Mouse (Mus musculus) spleen, postnatal 36 days (tissue): ENCODE data around the gene Lrch1.
A peak's percentile ranks its signal among the peaks of the same experiment; 100 is the strongest.

Experiments used
- DNase-seq, 2 experiments: peaks; one replicate each; pipeline ENCODE4 v3.0.0; 2022; ENCODE audit warnings: low spot score in 2 of 2, mixed read lengths in 1 of 2

Lrch1 gene

GRCm38 (mm10) chr14:74947376-74948013, at the start of gene Lrch1:
Lrch1 (minus strand) TSS chr14:74947876.
- DNase-seq = peak; percentile 83 to 84

- DNase-seq = no peak
Measured at GRCm38 (mm10) chr14:74997041-74997440, 49.4 kb upstream of the Lrch1 start.

GRCm38 (mm10) chr14:74996556-74996955, 48.9 kb upstream of the Lrch1 start:
- DNase-seq = no peak

- peak; percentile 30 to 67 for DNase-seq
Measured at GRCm38 (mm10) chr14:74990504-74990903, 42.8 kb upstream of the Lrch1 start.

- no peak for DNase-seq
Measured at GRCm38 (mm10) chr14:74989909-74990308, 42.2 kb upstream of the Lrch1 start.

- DNase-seq = no peak
Measured at GRCm38 (mm10) chr14:74989322-74989721, 41.6 kb upstream of the Lrch1 start.

- DNase-seq = no peak
Measured at GRCm38 (mm10) chr14:74986527-74986926, 38.9 kb upstream of the Lrch1 start.

- DNase-seq = no peak
Measured at GRCm38 (mm10) chr14:74985658-74986057, 38.0 kb upstream of the Lrch1 start.

- peak; percentile 19 to 38 for DNase-seq
Measured at GRCm38 (mm10) chr14:74984817-74985391, 37.2 kb upstream of the Lrch1 start.

- DNase-seq = no peak
Measured at GRCm38 (mm10) chr14:74983079-74983478, 35.4 kb upstream of the Lrch1 start.

GRCm38 (mm10) chr14:74981016-74981415, 33.3 kb upstream of the Lrch1 start:
- no peak for DNase-seq

- no peak for DNase-seq
Measured at GRCm38 (mm10) chr14:74976972-74977371, 29.3 kb upstream of the Lrch1 start.

GRCm38 (mm10) chr14:74974136-74974651, 26.5 kb upstream of the Lrch1 start:
- no peak for DNase-seq

GRCm38 (mm10) chr14:74972687-74973086, 25.0 kb upstream of the Lrch1 start:
- DNase-seq = no peak

- DNase-seq = no peak
Measured at GRCm38 (mm10) chr14:74972216-74972615, 24.5 kb upstream of the Lrch1 start.

- no peak for DNase-seq
Measured at GRCm38 (mm10) chr14:74963402-74963764, 15.7 kb upstream of the Lrch1 start.

GRCm38 (mm10) chr14:74962713-74963401, 15.2 kb upstream of the Lrch1 start:
- no peak for DNase-seq

- no peak for DNase-seq
Measured at GRCm38 (mm10) chr14:74960568-74960967, 12.9 kb upstream of the Lrch1 start.

- DNase-seq = no peak
Measured at GRCm38 (mm10) chr14:74956702-74957101, 9.0 kb upstream of the Lrch1 start.

- no peak for DNase-seq
Measured at GRCm38 (mm10) chr14:74956234-74956633, 8.6 kb upstream of the Lrch1 start.

GRCm38 (mm10) chr14:74948426-74949240, 957 bp upstream of the Lrch1 start:
- peak; percentile 57 to 65 for DNase-seq

- peak; percentile 17 to 32 for DNase-seq
Measured at GRCm38 (mm10) chr14:74948014-74948396, 329 bp upstream of the Lrch1 start.
